Mouse (Mus musculus) small intestine, adult 2 months (tissue): ENCODE measurements at regions not wholly inside any gene's neighbourhood (a gene's known extent, or its start where the extent isn't known, plus 50 kb on each side); places are given as distances from the start of the nearest gene placed in this dataset.

Experiments
- H3K27ac ChIP-seq: fragments of 200-500 bp; 2 replicates; pipeline ENCODE4 v1.5.1; 2012; ENCODE audit warnings: low read depth, low read length, control low read depth, inconsistent platforms; ENCODE audit not compliant: insufficient read depth
- H3K27me3 ChIP-seq: fragments of 200-500 bp; 2 replicates; pipeline ENCODE4 v1.6.1; 2012; ENCODE audit warnings: mild to moderate bottlenecking, moderate library complexity, low read length, inconsistent platforms; ENCODE audit not compliant: control insufficient read depth, insufficient read depth
- H3K36me3 ChIP-seq: fragments of 200-500 bp; 2 replicates; pipeline ENCODE4 v1.6.1; 2012; ENCODE audit warnings: mild to moderate bottlenecking, low read length, control low read depth, inconsistent platforms; ENCODE audit not compliant: control insufficient read depth, insufficient read depth
- H3K4me1 ChIP-seq: fragments of 200-500 bp; 2 replicates; pipeline ENCODE4 v1.6.1; 2012; ENCODE audit warnings: low read length, inconsistent platforms, mixed read lengths; ENCODE audit not compliant: control insufficient read depth, insufficient read depth, insufficient read length
- H3K4me3 ChIP-seq: fragments of 200-500 bp; 2 replicates; pipeline ENCODE4 v1.5.1; 2012; ENCODE audit warnings: low read depth, mild to moderate bottlenecking, control low read depth, inconsistent platforms, low read length, moderate library complexity
- CTCF ChIP-seq: fragments of 200-500 bp; IDR thresholded peaks from 2 replicates; pipeline ENCODE4 v1.5.1; 2012; ENCODE audit warnings: low read depth, mild to moderate bottlenecking, control low read depth, inconsistent platforms, low read length, moderate library complexity, mixed read lengths; ENCODE audit not compliant: insufficient replicate concordance, insufficient read length; ENCODE audit errors: extremely low read depth
- POLR2A ChIP-seq: fragments of 200-500 bp; IDR thresholded peaks from 2 replicates; pipeline ENCODE4 v1.6.1; 2012; ENCODE audit warnings: low read depth, mild to moderate bottlenecking, control low read depth, inconsistent platforms, low read length, moderate library complexity
- WGBS: fragments of 180-500 bp; shearing (Covaris S2); methylation state at CpG from one replicate; pipeline ENCODE4 v1.1.7; 2018; 5-methylcytosine and 5-hydroxymethylcytosine counted together

DNA sequence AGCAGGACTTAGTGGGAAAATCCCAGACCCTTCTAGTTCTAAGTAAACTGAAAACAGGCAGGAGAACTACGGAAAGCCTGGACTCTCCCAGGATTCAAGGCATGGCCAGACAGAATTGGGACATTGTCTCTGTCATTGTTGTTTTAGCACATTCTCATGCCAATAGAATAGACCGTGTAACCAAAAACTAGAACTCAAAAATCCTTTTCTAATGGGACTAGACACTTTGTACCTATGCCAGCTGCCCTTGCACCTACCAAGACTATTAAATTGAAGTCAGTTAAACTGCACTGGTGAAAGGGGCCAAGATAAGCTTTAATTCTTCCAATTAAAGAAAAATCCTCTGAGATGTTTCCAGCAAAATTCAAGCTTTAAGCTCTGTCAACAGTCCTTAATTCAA lies 189.8 kb downstream of the Pfkfb3 start:
- Histone ChIP-seq H3K4me3 (no peak overlapping the region), H3K4me1 (peaks cover 16% of the 10 kb centered on the region; the same call in 1 of the 2 replicates), H3K27me3 (no peaks in the 10 kb centered on the region), H3K27ac (no peak overlapping the region), H3K36me3 (no peaks in the 10 kb centered on the region)
- WGBS, result 45% methylated on average over 2 of the region's 2 CpGs
- TF ChIP-seq POLR2A (no peak), CTCF (no peak)

DNA sequence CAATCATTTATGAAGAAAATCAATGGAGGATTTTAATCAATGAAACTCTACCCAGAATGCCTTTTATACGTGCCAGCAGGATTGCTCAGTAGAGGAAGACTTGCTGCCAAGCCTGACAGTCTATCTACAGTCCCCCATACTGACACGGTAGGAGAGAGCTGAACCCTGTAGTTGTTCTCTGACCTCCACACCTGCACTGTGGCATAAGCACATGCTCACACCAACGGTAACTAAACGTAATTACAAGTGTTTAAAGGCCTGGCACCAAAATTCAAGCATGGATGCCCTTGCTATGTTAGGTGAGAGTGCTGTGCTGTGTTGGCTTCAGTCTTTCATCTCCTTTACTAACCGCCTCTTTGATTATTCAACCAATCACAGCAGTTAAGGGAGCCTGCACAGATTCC lies 190.8 kb downstream of the Pfkfb3 start:
- Histone ChIP-seq H3K27ac (no peak overlapping the region), H3K4me3 (no peak overlapping the region), H3K36me3 (no peaks in the 10 kb centered on the region), H3K4me1 (peaks cover 16% of the 10 kb centered on the region; the same call in 1 of the 2 replicates), H3K27me3 (no peaks in the 10 kb centered on the region)
- TF ChIP-seq POLR2A, result no peak
- TF ChIP-seq CTCF, result no peak
- WGBS, result 52% methylated on average over 5 of the region's 5 CpGs

DNA sequence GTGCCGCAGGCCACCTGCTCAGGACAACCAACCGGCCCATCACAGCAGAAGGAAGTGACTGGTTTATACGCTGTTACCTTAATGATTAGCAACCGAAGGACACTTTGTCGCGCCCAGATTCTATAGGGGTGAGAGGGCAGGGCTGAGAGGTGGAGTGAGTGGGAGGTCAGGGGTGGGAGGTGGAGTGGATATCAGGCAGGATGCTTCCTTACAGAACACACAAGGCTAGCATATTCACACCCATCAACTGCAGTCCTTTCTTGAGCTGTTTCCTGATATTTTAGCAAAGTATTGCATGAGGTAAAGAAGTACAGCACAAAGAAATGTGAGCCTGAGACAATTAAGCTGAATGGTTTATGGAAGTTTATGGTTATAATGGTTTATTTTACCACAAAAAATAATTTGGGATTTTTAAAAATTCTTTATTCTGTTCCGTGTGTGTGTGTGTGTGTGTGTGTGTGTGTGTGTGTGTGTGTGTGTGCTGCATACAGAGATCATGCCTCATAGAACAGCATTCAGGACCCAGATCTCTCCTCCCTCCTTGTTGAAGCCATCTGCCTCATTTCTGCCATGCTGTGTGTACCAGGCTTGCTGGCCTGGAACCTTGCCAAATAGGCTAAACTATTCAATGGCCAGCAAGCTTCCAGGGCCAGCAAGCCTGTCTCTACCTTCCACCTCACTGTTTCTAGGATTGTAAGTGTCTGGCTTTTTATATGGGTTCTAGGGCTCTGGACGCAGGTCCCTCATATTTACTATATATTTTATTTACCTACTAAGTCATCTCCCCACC lies 190.5 kb downstream of the Prkcq start:
- H3K4me3 ChIP-seq, result no peak overlapping the region
- H3K27ac ChIP-seq, result no peak overlapping the region
- H3K36me3 ChIP-seq, result no peaks in the 10 kb centered on the region
- H3K27me3 ChIP-seq, result no peaks in the 10 kb centered on the region
- H3K4me1 ChIP-seq, result peaks cover 16% of the 10 kb centered on the region; the same call in 1 of the 2 replicates
- WGBS, result 50% methylated on average over 8 of the region's 8 CpGs
- no peak for TF ChIP-seq POLR2A
- no peak for TF ChIP-seq CTCF

DNA sequence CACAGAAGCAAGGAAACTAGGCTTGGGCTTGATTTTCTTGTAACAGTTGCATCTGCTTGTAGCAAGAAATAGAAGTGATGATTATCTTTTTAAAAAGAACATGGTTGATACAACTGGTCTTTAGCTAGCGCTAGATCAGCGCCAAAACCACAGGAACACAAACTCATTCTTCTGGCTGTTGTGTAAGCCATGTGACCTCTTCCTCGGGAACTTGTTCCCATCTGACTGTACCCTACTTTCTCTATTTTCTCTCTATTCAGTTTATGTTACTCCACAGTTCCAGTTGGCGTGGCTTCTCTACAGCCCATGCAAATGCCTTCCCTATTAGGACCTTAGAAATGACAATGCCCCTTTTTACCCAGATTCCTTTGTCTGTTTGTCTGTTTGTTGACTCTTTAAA lies 187.4 kb downstream of the Prkcq start:
- Histone ChIP-seq H3K4me1 (peaks cover 16% of the 10 kb centered on the region; the same call in 1 of the 2 replicates), H3K4me3 (no peak overlapping the region), H3K27ac (no peak overlapping the region), H3K27me3 (no peaks in the 10 kb centered on the region), H3K36me3 (no peaks in the 10 kb centered on the region)
- TF ChIP-seq POLR2A (no peak), CTCF (no peak)
- WGBS, result 85% methylated on average over 4 of the region's 4 CpGs

DNA sequence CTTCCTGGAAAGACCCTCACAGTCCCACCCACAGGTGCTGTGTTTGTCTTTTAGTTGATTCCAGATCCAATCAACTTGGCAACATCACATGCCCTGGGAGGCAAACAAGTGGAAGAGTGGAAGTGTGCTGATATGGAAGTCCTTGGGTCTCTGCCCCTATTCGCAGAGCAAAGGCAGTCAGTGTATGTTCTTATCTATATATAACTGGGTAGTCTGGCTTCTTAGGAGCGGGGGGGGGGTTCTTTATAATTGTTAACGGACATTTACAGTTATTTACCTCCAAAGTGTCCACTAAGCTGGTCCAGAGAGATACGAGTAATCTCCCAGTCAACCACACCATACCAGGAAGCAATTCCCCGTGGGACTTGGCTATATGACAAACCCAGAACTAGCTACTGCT lies 184.8 kb downstream of the Prkcq start:
- Histone ChIP-seq H3K27ac (no peak overlapping the region), H3K4me1 (peaks cover 8% of the 10 kb centered on the region; the same call in 1 of the 2 replicates), H3K36me3 (no peaks in the 10 kb centered on the region), H3K27me3 (no peaks in the 10 kb centered on the region), H3K4me3 (no peak overlapping the region)
- TF ChIP-seq POLR2A, result no peak
- TF ChIP-seq CTCF, result no peak
- WGBS, result 48% methylated on average over 5 of the region's 5 CpGs

DNA sequence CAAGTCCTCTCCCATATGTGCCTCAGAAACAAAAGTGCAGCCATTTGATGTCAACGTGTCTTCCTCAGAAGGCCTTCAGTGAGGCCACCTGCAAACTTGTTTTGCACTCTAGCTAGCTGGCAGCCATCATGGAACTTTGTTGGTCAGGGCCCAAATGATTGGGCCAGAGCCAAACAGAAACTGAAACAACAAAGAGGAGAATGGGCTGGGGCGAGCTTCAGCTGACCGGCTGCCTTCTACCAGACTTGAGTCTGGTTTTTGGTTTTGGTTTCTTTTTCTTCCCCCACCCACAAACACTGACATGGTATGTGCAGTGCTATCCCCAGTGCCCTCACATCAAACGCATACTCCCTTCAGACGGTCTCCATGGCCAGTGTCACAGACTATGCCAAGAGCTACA lies 183.7 kb downstream of the Prkcq start:
- Histone ChIP-seq H3K4me1 (peaks cover 6% of the 10 kb centered on the region; the same call in 1 of the 2 replicates), H3K4me3 (no peak overlapping the region), H3K27ac (no peak overlapping the region), H3K36me3 (no peaks in the 10 kb centered on the region), H3K27me3 (no peaks in the 10 kb centered on the region)
- TF ChIP-seq POLR2A (no peak), CTCF (no peak)
- WGBS, result 77% methylated on average over 5 of the region's 5 CpGs
